Mouse (Mus musculus) urinary bladder, postnatal 36 days (tissue): ENCODE measurements around the gene Plcz1.

Experiments used
- DNase-seq, 2 experiments: peaks; one replicate each; pipeline ENCODE4 v3.0.0; 2022; ENCODE audit warnings: low spot score in 2 of 2, mixed read lengths in 1 of 2

Gene Plcz1

GRCm38 (mm10) chr6:139947106-139947879, 94.0 kb downstream of the Plcz1 start:
- no peak for DNase-seq
